In the genomic region with DNA sequence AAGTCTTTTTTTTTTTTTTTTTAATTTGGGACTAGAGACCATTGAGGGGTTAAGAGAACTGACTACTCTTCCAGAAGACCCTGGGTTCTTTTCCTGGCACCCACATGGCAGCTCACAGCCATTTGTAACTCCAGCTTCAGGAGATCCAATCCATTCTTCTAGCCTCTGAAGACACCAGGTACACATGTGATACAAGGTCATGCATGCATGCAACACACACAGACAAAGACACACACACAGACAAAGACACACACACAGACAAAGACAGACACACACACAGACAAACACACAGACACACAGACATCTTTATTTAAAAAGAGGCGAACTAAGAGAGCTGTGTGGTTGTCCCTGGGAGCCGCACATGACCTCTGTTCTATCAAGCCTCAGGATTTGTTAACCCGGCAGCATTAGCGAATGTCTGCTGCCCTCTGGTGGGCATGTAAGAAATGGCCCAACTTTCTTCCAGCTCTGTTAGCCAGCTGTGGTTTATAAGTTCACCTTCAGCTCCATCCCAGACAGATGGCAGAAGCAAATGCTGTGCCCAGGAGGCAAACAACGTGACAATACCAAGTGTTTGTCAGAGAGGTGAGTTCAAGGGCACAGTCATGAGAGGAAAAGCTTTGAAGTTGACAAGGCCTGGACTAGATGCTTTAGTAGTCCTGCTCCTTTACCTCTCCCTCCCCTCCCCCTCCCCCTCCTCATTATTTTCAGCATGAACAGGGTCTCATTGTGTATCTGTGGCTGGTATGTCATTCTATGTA, we compare ENCODE assay signal across 7 mouse cellular contexts. TPM values are rescaled to one million over a fixed set of nuclear protein-coding genes. Genes with fewer than 3 reads are reported as not detected.
A peak's percentile ranks its signal among the peaks of the same experiment; 100 is the strongest.
DNase-seq lines count a peak whose midpoint lies in the region; ATAC-seq lines count a peak whose summit lies in the region.

No protein-coding gene starts in this region.

- H3K9me3 ChIP-seq in midbrain, embryonic 15.5 days = no peaks in the 10 kb centered on the region

- no peaks in the 10 kb centered on the region for H3K27me3 ChIP-seq in midbrain, embryonic 15.5 days (replicated peaks)

- peak; percentile 70 for ATAC-seq in midbrain, embryonic 15.5 days (replicated peaks)

- 0 out of 2 replicates have a peak overlapping the region, but pooled peaks have one; percentile 48 for H3K27ac ChIP-seq in midbrain, embryonic 15.5 days

- intact Hi-C loops in gastrocnemius, postnatal 36 days (cut with DNase I) = loop anchor here (5.0 to 10.0 kb wide), 3 partner anchors 82 to 402 kb away; no protein-coding TSS in a partner anchor
- intact Hi-C loops in left cerebral cortex, postnatal 36 days (cut with DNase I) = loop anchor here (5.0 kb wide), 2 partner anchors 90 to 195 kb away; no protein-coding TSS in a partner anchor

- DNase-seq in adrenal gland, adult 2 months = peak; percentile 87
- peak; percentile 95 for DNase-seq in embryo, embryonic 10.5 days (ENCODE audit: low spot score)
- peak; percentile 62 to 71 for DNase-seq in gastrocnemius, postnatal 36 days
- peak; percentile 79 for DNase-seq in kidney, adult 11 months
- peak; percentile 76 to 81 for DNase-seq in left cerebral cortex, postnatal 36 days (ENCODE audit: low spot score in 2 of 2)
- peak; percentile 43 for DNase-seq in spleen, adult 12 weeks (ENCODE audit: low spot score)

- no peaks in the 10 kb centered on the region for H3K36me3 ChIP-seq in midbrain, embryonic 15.5 days (replicated peaks)

- H3K4me2 ChIP-seq in midbrain, embryonic 15.5 days = no peak overlapping the region

- 3% methylated on average over 5 of the region's 5 CpGs for WGBS in midbrain, embryonic 15.5 days

- no peak overlapping the region for H3K4me3 ChIP-seq in midbrain, embryonic 15.5 days

- H3K4me1 ChIP-seq in midbrain, embryonic 15.5 days = peaks cover 3% of the 10 kb centered on the region; the same call in 1 of the 2 replicates

- no peak overlapping the region for H3K9ac ChIP-seq in midbrain, embryonic 15.5 days

RNA-seq across cellular contexts. Expression of a gene that starts 7.9 kb away (rescaled TPM):
- 10 to 100 TPM in 1 of 2 experiments, 1 to 10 TPM in 1; 5.6 to 11.3 TPM for total RNA-seq in adrenal gland, adult 2 months (2021)
- polyA plus RNA-seq in adrenal gland, adult 2 months (2012; rRNA removed) = 9.9 and 10.3 TPM in 2 replicates
- total RNA-seq in gastrocnemius, postnatal 36 days (2021) = 1 to 10 TPM; 2.8 to 3.1 TPM
- total RNA-seq in left cerebral cortex, postnatal 36 days (2021) = 10 to 100 TPM; 11.1 to 12.7 TPM
- 44.8 and 48.4 TPM in 2 replicates for polyA plus RNA-seq in midbrain, embryonic 15.5 days (2015; fragmentation: Nextera tagmentation; extraction: Ambion mirVana)

RNA-seq across cellular contexts. Expression of a gene that starts 36.0 kb away (rescaled TPM):
- 100 to 1,000 TPM in 1 of 2 experiments, 10 to 100 TPM in 1; 98.3 to 148 TPM for total RNA-seq in adrenal gland, adult 2 months (2021)
- polyA plus RNA-seq in adrenal gland, adult 2 months (2012; rRNA removed) = 99.4 and 112 TPM in 2 replicates
- 10 to 100 TPM; 15.2 to 15.8 TPM for total RNA-seq in gastrocnemius, postnatal 36 days (2021)
- total RNA-seq in left cerebral cortex, postnatal 36 days (2021) = 100 to 1,000 TPM in 1 of 2 experiments, 10 to 100 TPM in 1; 97.2 to 100 TPM
- 64.9 and 65.2 TPM in 2 replicates for polyA plus RNA-seq in midbrain, embryonic 15.5 days (2015; fragmentation: Nextera tagmentation; extraction: Ambion mirVana)

RNA-seq across cellular contexts. Expression of a gene that starts 53.5 kb away (rescaled TPM):
- total RNA-seq in adrenal gland, adult 2 months (2021) = 10 to 100 TPM; 18.0 to 19.6 TPM
- 10.8 and 13.9 TPM in 2 replicates for polyA plus RNA-seq in adrenal gland, adult 2 months (2012; rRNA removed)
- total RNA-seq in gastrocnemius, postnatal 36 days (2021) = under 1 TPM in 1 of 2 experiments, not detected in 1; 0.18 TPM
- total RNA-seq in left cerebral cortex, postnatal 36 days (2021) = 100 to 1,000 TPM; 363 to 430 TPM
- 175 and 191 TPM in 2 replicates for polyA plus RNA-seq in midbrain, embryonic 15.5 days (2015; fragmentation: Nextera tagmentation; extraction: Ambion mirVana)

Comparison
In these comparisons a context has a peak if more than half of its experiments do, and no peak if none do; other contexts are left out.
1. DNase-seq: peak in every context shown above with its lines; median percentile 95 in embryo, embryonic 10.5 days; 87 in adrenal gland, adult 2 months; 79 in kidney, adult 11 months; 78 in left cerebral cortex, postnatal 36 days; 66 in gastrocnemius, postnatal 36 days; 43 in spleen, adult 12 weeks.
2. RNA of a gene that starts 36.0 kb away (total RNA-seq): 98.3 to 148 TPM in adrenal gland, adult 2 months and 97.2 to 100 TPM in left cerebral cortex, postnatal 36 days; 15.2 to 15.8 TPM in gastrocnemius, postnatal 36 days; every median in the first group is over 4 times any median in the second.
3. RNA of a gene that starts 53.5 kb away (total RNA-seq): 363 to 430 TPM in left cerebral cortex, postnatal 36 days; 18.0 to 19.6 TPM in adrenal gland, adult 2 months and 0.18 TPM in gastrocnemius, postnatal 36 days; every median in the first group is over 10 times any median in the second.